Comparison of ENCODE assay signal across 8 mouse cellular contexts in the genomic region with DNA sequence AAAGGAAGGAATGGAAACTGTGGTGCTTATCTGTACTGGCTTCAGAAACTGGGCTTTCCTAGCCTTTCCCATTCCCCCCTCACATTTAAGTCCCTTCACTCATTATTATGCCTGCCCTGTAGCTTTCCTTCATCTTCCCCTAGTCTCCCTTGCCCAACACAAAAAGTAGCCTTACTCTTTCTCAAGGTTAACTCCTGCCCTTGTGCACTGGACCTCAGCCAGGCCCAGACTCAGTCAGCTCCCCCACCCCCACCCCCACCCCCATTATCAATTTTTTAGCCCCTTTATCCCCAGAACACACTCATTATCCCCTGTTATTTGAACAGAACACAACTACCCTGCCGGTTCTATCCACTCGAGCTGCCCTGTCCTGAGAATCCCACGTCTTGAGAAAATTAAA. TPM values are rescaled to one million over a fixed set of nuclear protein-coding genes. Genes with fewer than 3 reads are reported as not detected.
DNase-seq lines count a peak whose midpoint lies in the region; ATAC-seq lines count a peak whose summit lies in the region.

No protein-coding gene starts in this region.

- no peaks in the 10 kb centered on the region for H3K27me3 ChIP-seq in neural tube, embryonic 11.5 days (ENCODE audit: control insufficient read depth, insufficient read depth, low read length)
- H3K27me3 ChIP-seq in limb, embryonic 13.5 days = no peaks in the 10 kb centered on the region
- H3K27me3 ChIP-seq in stomach, embryonic 16.5 days (ENCODE audit: control insufficient read depth, insufficient read depth, low read length) = no peaks in the 10 kb centered on the region

- peak overlapping the region; percentile 47 for H3K9ac ChIP-seq in neural tube, embryonic 11.5 days (ENCODE audit: low read length)
- H3K9ac ChIP-seq in limb, embryonic 13.5 days = peak overlapping the region; percentile 61
- peak overlapping the region; percentile 68 for H3K9ac ChIP-seq in stomach, embryonic 16.5 days (ENCODE audit: low read length)

- no peak for ATAC-seq in neural tube, embryonic 11.5 days (ENCODE audit: insufficient read depth, low FRiP score, low TSS enrichment)
- ATAC-seq in limb, embryonic 13.5 days (ENCODE audit: low FRiP score, low read depth) = no peak
- no peak for ATAC-seq in stomach, embryonic 16.5 days (ENCODE audit: insufficient read depth, low FRiP score)

- peak; percentile 39 to 48 for DNase-seq in cerebellum, postnatal 14 days
- DNase-seq in cerebellum, adult 11-12 months = no peak
- DNase-seq in neural tube, embryonic 11.5 days (ENCODE audit: low spot score) = no peak
- no peak for DNase-seq in neural tube, embryonic 10.5 days (ENCODE audit: extremely low spot score, low spot score)
- DNase-seq in gastrocnemius, adult 8-10 months (ENCODE audit: low spot score in 2 of 2) = no peak
- DNase-seq in embryo, embryonic 9.5 days (ENCODE audit: extremely low spot score) = no peak

- no peaks in the 10 kb centered on the region for H3K9me3 ChIP-seq in neural tube, embryonic 11.5 days (ENCODE audit: control insufficient read depth, low read length)
- no peaks in the 10 kb centered on the region for H3K9me3 ChIP-seq in limb, embryonic 13.5 days
- H3K9me3 ChIP-seq in stomach, embryonic 16.5 days (replicated peaks; ENCODE audit: control insufficient read depth, low read length) = no peaks in the 10 kb centered on the region

- 66% methylated on average over 3 of the region's 3 CpGs for WGBS in neural tube, embryonic 11.5 days
- 61% methylated on average over 3 of the region's 3 CpGs for WGBS in limb, embryonic 13.5 days
- WGBS in stomach, embryonic 16.5 days = 50% methylated on average over 3 of the region's 3 CpGs

- H3K4me3 ChIP-seq in neural tube, embryonic 11.5 days (ENCODE audit: low read depth, low read length) = peak overlapping the region; percentile 90
- H3K4me3 ChIP-seq in limb, embryonic 13.5 days = peak overlapping the region; percentile 82
- peak overlapping the region; percentile 93 for H3K4me3 ChIP-seq in stomach, embryonic 16.5 days (replicated peaks; ENCODE audit: low read length)

- H3K4me1 ChIP-seq in neural tube, embryonic 11.5 days (ENCODE audit: control insufficient read depth, insufficient read depth, low read length) = peaks cover 4% of the 10 kb centered on the region; the same call in 1 of the 2 replicates
- H3K4me1 ChIP-seq in limb, embryonic 13.5 days = peaks cover 10% of the 10 kb centered on the region
- no peaks in the 10 kb centered on the region for H3K4me1 ChIP-seq in stomach, embryonic 16.5 days (ENCODE audit: control insufficient read depth, insufficient read depth, low read length)

- peak overlapping the region; percentile 57 for H3K4me2 ChIP-seq in neural tube, embryonic 11.5 days (ENCODE audit: low read depth)
- peak overlapping the region; percentile 62 for H3K4me2 ChIP-seq in limb, embryonic 13.5 days (replicated peaks)
- peak overlapping the region; percentile 46 for H3K4me2 ChIP-seq in stomach, embryonic 16.5 days (ENCODE audit: low read depth, low read length)

- no peak overlapping the region for H3K27ac ChIP-seq in neural tube, embryonic 11.5 days (ENCODE audit: low read depth, low read length)
- H3K27ac ChIP-seq in limb, embryonic 13.5 days = peak overlapping the region; percentile 52; the same call in 1 of the 2 replicates
- H3K27ac ChIP-seq in stomach, embryonic 16.5 days (ENCODE audit: low read length) = peak overlapping the region; percentile 75; the same call in 1 of the 2 replicates

- no peaks in the 10 kb centered on the region for H3K36me3 ChIP-seq in neural tube, embryonic 11.5 days (ENCODE audit: control insufficient read depth, insufficient read depth, low read length)
- no peaks in the 10 kb centered on the region for H3K36me3 ChIP-seq in limb, embryonic 13.5 days
- H3K36me3 ChIP-seq in stomach, embryonic 16.5 days (ENCODE audit: control insufficient read depth, insufficient read depth, low read length) = no peaks in the 10 kb centered on the region

RNA-seq across cellular contexts. Expression of gene Glce, which starts 1.0 kb away (rescaled TPM):
- polyA plus RNA-seq in neural tube, embryonic 11.5 days (2014; fragmentation: Nextera tagmentation; extraction: Ambion mirVana) = 24.6 and 28.1 TPM in 2 replicates
- polyA plus RNA-seq in limb, embryonic 13.5 days (2015; fragmentation: Nextera tagmentation; extraction: Ambion mirVana) = 27.6 and 32.4 TPM in 2 replicates
- 25.5 and 27.2 TPM in 2 replicates for polyA plus RNA-seq in stomach, embryonic 16.5 days (2015; fragmentation: Nextera tagmentation; extraction: Ambion mirVana)
- 1 to 10 TPM; 5.3 to 6.4 (median 5.6) TPM for total RNA-seq in gastrocnemius, adult 8-10 months (2022)

Comparison
In these comparisons a context has a peak if more than half of its experiments do, and no peak if none do; other contexts are left out.
1. DNase-seq: peak in cerebellum, postnatal 14 days (2 of 2); none in cerebellum, adult 11-12 months (single experiment), neural tube, embryonic 11.5 days (single experiment), neural tube, embryonic 10.5 days (single experiment), gastrocnemius, adult 8-10 months (0 of 2) and embryo, embryonic 9.5 days (single experiment).
2. Peak in every context shown above with its lines, with median percentiles within 50 percentile points of each other: H3K4me2 ChIP-seq, H3K4me3 ChIP-seq and H3K9ac ChIP-seq.